Mouse (Mus musculus): Measurements from ENCODE around the gene Thrb. TPM values are rescaled to one million over a fixed set of nuclear protein-coding genes. Genes with fewer than 3 reads are reported as not detected.

Gene Thrb
- polyA plus RNA-seq, 1 experiment from 2014 or later, result 0.64 TPM

- Histone ChIP-seq H3K4me2 (no peak overlapping the region), H3K4me3 (no peak overlapping the region), H3K9me3 (replicated peaks) (no peaks in the 10 kb centered on the region), H3K4me1 (replicated peaks) (no peaks in the 10 kb centered on the region), H3K9ac (no peak overlapping the region), H3K36me3 (no peaks in the 10 kb centered on the region), H3K27ac (ENCODE audit: poor library complexity, severe bottlenecking) (no peak overlapping the region), H3K27me3 (replicated peaks) (no peaks in the 10 kb centered on the region)
- no peak for ATAC-seq (ENCODE audit: insufficient number of reproducible peaks, low FRiP score)
- 75% methylated on average over 4 of the region's 4 CpGs for WGBS
Measured at GRCm38 (mm10) chr14:17972132-17972531, 312.1 kb downstream of the Thrb start.

GRCm38 (mm10) chr14:17972665-17973064 lies 312.6 kb downstream of the Thrb start:
- H3K4me2 ChIP-seq, result no peak overlapping the region
- H3K9me3 ChIP-seq (replicated peaks), result no peaks in the 10 kb centered on the region
- no peak overlapping the region for H3K27ac ChIP-seq (ENCODE audit: poor library complexity, severe bottlenecking)
- ATAC-seq (ENCODE audit: insufficient number of reproducible peaks, low FRiP score), result no peak
- no peaks in the 10 kb centered on the region for H3K4me1 ChIP-seq (replicated peaks)
- no peak overlapping the region for H3K4me3 ChIP-seq
- H3K36me3 ChIP-seq, result no peaks in the 10 kb centered on the region
- no peaks in the 10 kb centered on the region for H3K27me3 ChIP-seq (replicated peaks)
- no peak overlapping the region for H3K9ac ChIP-seq
- 75% methylated on average over 6 of the region's 6 CpGs for WGBS

DNA sequence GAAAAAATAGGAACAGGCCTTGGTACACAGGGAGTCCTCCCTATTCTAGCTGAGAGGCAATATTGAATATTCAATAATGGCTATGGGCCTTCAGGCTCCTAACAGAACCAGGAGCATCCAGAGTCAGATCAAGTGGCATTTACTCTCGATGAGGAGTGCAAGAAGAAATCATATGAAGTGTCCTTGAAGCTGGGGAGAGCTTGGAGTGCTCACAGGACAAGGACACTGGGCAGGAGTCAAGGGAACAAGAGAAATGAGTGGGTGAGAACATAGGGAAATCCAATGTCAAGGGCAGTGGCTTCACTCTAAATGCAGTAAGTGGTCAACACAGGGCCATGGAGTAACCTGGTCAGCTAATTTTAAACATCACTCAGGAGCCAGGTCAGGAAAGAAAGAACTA lies 315.7 kb downstream of the Thrb start:
- no peak overlapping the region for H3K4me3 ChIP-seq
- no peak overlapping the region for H3K4me2 ChIP-seq
- H3K27me3 ChIP-seq (replicated peaks), result no peaks in the 10 kb centered on the region
- no peaks in the 10 kb centered on the region for H3K4me1 ChIP-seq (replicated peaks)
- H3K9me3 ChIP-seq (replicated peaks), result no peaks in the 10 kb centered on the region
- no peak overlapping the region for H3K9ac ChIP-seq
- WGBS, result 63% methylated on average over 1 of the region's 1 CpGs
- no peaks in the 10 kb centered on the region for H3K36me3 ChIP-seq
- ATAC-seq (ENCODE audit: insufficient number of reproducible peaks, low FRiP score), result no peak
- H3K27ac ChIP-seq (ENCODE audit: poor library complexity, severe bottlenecking), result no peak overlapping the region

DNA sequence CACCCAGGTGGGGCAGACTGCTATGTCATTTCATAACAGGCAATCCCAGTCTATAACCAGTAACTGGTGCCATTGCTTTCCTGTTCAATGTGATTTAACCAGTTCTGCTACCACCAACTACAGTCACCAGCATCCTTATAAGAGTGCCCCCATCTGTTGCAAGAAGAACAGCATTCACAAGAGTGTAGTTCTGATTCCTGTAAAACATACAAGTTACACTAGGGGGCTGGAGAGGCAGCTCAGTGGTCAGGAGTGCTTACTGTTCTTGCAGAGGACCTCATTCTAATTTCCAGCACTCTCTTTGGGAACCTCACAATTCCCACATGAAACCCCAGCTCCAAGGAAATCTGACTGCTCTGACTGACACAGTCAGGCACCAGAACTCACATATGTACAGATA lies 318.2 kb downstream of the Thrb start:
- H3K4me2 ChIP-seq, result no peak overlapping the region
- ATAC-seq (ENCODE audit: insufficient number of reproducible peaks, low FRiP score), result no peak
- no peaks in the 10 kb centered on the region for H3K36me3 ChIP-seq
- no peaks in the 10 kb centered on the region for H3K27me3 ChIP-seq (replicated peaks)
- no peaks in the 10 kb centered on the region for H3K4me1 ChIP-seq (replicated peaks)
- H3K9me3 ChIP-seq (replicated peaks), result no peaks in the 10 kb centered on the region
- no peak overlapping the region for H3K27ac ChIP-seq (ENCODE audit: poor library complexity, severe bottlenecking)
- H3K9ac ChIP-seq, result no peak overlapping the region
- no peak overlapping the region for H3K4me3 ChIP-seq

GRCm38 (mm10) chr14:17981258-17981657 lies 321.2 kb downstream of the Thrb start:
- WGBS, result 63% methylated on average over 3 of the region's 3 CpGs
- Histone ChIP-seq H3K4me3 (no peak overlapping the region), H3K9me3 (replicated peaks) (no peaks in the 10 kb centered on the region), H3K27ac (ENCODE audit: poor library complexity, severe bottlenecking) (no peak overlapping the region), H3K4me2 (no peak overlapping the region), H3K36me3 (no peaks in the 10 kb centered on the region), H3K9ac (no peak overlapping the region), H3K27me3 (replicated peaks) (no peaks in the 10 kb centered on the region), H3K4me1 (replicated peaks) (no peaks in the 10 kb centered on the region)
- no peak for ATAC-seq (ENCODE audit: insufficient number of reproducible peaks, low FRiP score)

DNA sequence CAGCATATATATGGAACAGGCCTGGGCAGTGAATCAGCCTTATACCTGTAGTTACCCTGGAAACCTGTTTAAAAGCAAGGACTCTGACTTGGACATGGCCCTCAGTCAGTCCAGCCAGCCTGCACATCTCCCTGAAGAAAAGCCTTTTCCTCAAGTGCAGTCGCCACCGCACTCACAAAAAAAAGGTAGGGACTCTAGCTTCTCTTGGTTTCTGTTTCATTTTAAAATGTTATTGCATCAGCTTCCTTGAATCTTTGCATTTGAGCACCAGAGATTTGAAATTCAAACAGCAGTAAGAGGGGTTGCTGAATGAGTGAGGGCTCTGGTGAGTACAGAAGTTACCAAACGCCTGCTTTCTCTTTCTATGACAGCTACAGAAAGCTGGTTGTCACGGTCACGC lies 322.0 kb downstream of the Thrb start:
- H3K4me2 ChIP-seq, result no peak overlapping the region
- no peak overlapping the region for H3K27ac ChIP-seq (ENCODE audit: poor library complexity, severe bottlenecking)
- no peaks in the 10 kb centered on the region for H3K9me3 ChIP-seq (replicated peaks)
- no peaks in the 10 kb centered on the region for H3K36me3 ChIP-seq
- H3K4me3 ChIP-seq, result no peak overlapping the region
- WGBS, result 87% methylated on average over 5 of the region's 5 CpGs
- no peak overlapping the region for H3K9ac ChIP-seq
- H3K27me3 ChIP-seq (replicated peaks), result no peaks in the 10 kb centered on the region
- no peak for ATAC-seq (ENCODE audit: insufficient number of reproducible peaks, low FRiP score)
- H3K4me1 ChIP-seq (replicated peaks), result no peaks in the 10 kb centered on the region

DNA sequence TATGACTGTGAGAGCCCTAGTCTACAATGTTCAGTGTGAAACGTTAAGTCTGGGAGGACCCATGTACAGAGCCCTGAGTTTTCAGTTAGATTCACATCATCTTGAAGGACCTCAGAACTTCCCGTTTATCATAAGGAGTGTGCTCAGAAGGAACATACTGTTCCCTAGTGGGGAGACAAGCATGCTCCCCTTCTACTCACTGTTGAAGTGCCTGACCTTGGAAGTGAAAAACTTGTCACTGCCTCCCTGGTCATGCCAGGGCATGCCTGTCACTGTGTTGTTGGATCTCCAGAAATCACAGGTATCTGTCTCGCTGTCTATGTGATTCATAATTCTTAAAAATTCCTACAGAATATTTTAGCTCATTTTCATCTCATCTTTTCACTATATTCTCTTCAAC lies 323.3 kb downstream of the Thrb start:
- Histone ChIP-seq H3K9ac (no peak overlapping the region), H3K27me3 (replicated peaks) (no peaks in the 10 kb centered on the region), H3K27ac (ENCODE audit: poor library complexity, severe bottlenecking) (no peak overlapping the region), H3K4me3 (no peak overlapping the region), H3K36me3 (no peaks in the 10 kb centered on the region), H3K9me3 (replicated peaks) (no peaks in the 10 kb centered on the region), H3K4me2 (no peak overlapping the region), H3K4me1 (replicated peaks) (no peaks in the 10 kb centered on the region)
- no peak for ATAC-seq (ENCODE audit: insufficient number of reproducible peaks, low FRiP score)
- WGBS, result 74% methylated on average over 3 of the region's 3 CpGs

- no peak overlapping the region for H3K4me2 ChIP-seq
- H3K9ac ChIP-seq, result no peak overlapping the region
- no peak overlapping the region for H3K27ac ChIP-seq (ENCODE audit: poor library complexity, severe bottlenecking)
- no peaks in the 10 kb centered on the region for H3K36me3 ChIP-seq
- no peaks in the 10 kb centered on the region for H3K4me1 ChIP-seq (replicated peaks)
- H3K27me3 ChIP-seq (replicated peaks), result no peaks in the 10 kb centered on the region
- WGBS, result 77% methylated on average over 6 of the region's 6 CpGs
- no peak for ATAC-seq (ENCODE audit: insufficient number of reproducible peaks, low FRiP score)
- no peak overlapping the region for H3K4me3 ChIP-seq
- H3K9me3 ChIP-seq (replicated peaks), result no peaks in the 10 kb centered on the region
Measured at GRCm38 (mm10) chr14:17983839-17984238, 323.8 kb downstream of the Thrb start.

GRCm38 (mm10) chr14:17988580-17988979 lies 328.5 kb downstream of the Thrb start:
- no peak overlapping the region for H3K4me3 ChIP-seq
- no peaks in the 10 kb centered on the region for H3K36me3 ChIP-seq
- 62% methylated on average over 2 of the region's 2 CpGs for WGBS
- no peaks in the 10 kb centered on the region for H3K4me1 ChIP-seq (replicated peaks)
- no peaks in the 10 kb centered on the region for H3K27me3 ChIP-seq (replicated peaks)
- H3K27ac ChIP-seq (ENCODE audit: poor library complexity, severe bottlenecking), result no peak overlapping the region
- no peak overlapping the region for H3K4me2 ChIP-seq
- H3K9ac ChIP-seq, result no peak overlapping the region
- H3K9me3 ChIP-seq (replicated peaks), result no peaks in the 10 kb centered on the region
- ATAC-seq (ENCODE audit: insufficient number of reproducible peaks, low FRiP score), result no peak

- H3K4me1 ChIP-seq (replicated peaks), result no peaks in the 10 kb centered on the region
- H3K36me3 ChIP-seq, result no peaks in the 10 kb centered on the region
- no peak for ATAC-seq (ENCODE audit: insufficient number of reproducible peaks, low FRiP score)
- H3K4me2 ChIP-seq, result no peak overlapping the region
- 50% methylated on average over 4 of the region's 4 CpGs for WGBS
- H3K4me3 ChIP-seq, result no peak overlapping the region
- H3K27me3 ChIP-seq (replicated peaks), result no peaks in the 10 kb centered on the region
- H3K9me3 ChIP-seq (replicated peaks), result no peaks in the 10 kb centered on the region
- H3K9ac ChIP-seq, result no peak overlapping the region
- no peak overlapping the region for H3K27ac ChIP-seq (ENCODE audit: poor library complexity, severe bottlenecking)
Measured at GRCm38 (mm10) chr14:17989182-17989581, 329.1 kb downstream of the Thrb start.

DNA sequence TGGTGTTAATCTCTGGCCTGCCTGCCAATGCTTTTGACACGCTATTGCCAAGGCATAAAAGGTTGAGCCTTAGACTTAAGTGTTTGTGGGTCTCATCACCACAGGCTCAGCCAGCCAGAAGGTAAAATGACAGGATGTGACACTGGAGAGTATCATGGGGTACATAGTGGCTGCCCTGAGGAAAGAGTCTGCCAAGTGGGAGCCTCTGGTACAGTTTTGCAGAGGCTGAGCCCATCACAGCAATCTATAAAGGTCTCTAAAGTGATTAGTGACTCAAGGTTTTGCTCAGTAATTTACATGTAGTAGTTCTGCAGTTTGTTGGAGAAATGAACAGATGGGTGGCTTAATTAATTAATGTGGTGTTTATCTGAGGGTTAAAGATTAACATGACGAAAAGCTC lies 330.1 kb downstream of the Thrb start:
- no peaks in the 10 kb centered on the region for H3K9me3 ChIP-seq (replicated peaks)
- H3K4me3 ChIP-seq, result no peak overlapping the region
- ATAC-seq (ENCODE audit: insufficient number of reproducible peaks, low FRiP score), result no peak
- H3K27ac ChIP-seq (ENCODE audit: poor library complexity, severe bottlenecking), result no peak overlapping the region
- no peaks in the 10 kb centered on the region for H3K4me1 ChIP-seq (replicated peaks)
- WGBS, result 72% methylated on average over 2 of the region's 2 CpGs
- H3K4me2 ChIP-seq, result no peak overlapping the region
- no peak overlapping the region for H3K9ac ChIP-seq
- H3K36me3 ChIP-seq, result no peaks in the 10 kb centered on the region
- H3K27me3 ChIP-seq (replicated peaks), result no peaks in the 10 kb centered on the region

DNA sequence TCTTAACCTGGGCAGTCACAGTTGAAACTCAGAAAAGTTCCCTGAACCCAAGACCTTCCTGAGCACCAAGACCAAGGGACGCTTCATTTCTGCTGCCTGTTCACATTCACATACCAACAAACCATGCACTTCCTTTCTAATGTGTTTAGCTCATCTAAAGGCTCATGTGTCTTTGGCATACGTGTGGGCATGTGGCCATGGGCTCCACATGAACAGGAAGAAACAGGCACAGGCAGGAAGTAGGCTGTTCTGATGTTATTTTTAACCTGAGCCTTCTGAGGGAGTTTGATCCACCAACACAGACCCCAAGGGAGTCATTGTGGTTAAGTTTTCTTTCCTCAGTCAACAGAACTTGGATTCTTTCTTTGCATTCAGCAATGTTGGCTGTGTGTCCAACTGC lies 341.8 kb downstream of the Thrb start:
- H3K9me3 ChIP-seq (replicated peaks), result no peaks in the 10 kb centered on the region
- 70% methylated on average over 2 of the region's 2 CpGs for WGBS
- no peaks in the 10 kb centered on the region for H3K36me3 ChIP-seq
- no peaks in the 10 kb centered on the region for H3K27me3 ChIP-seq (replicated peaks)
- no peak overlapping the region for H3K27ac ChIP-seq (ENCODE audit: poor library complexity, severe bottlenecking)
- no peaks in the 10 kb centered on the region for H3K4me1 ChIP-seq (replicated peaks)
- no peak overlapping the region for H3K4me3 ChIP-seq
- H3K9ac ChIP-seq, result no peak overlapping the region
- ATAC-seq (ENCODE audit: insufficient number of reproducible peaks, low FRiP score), result no peak
- no peak overlapping the region for H3K4me2 ChIP-seq

Data from heart, embryonic 12.5 days (tissue).